Mouse (Mus musculus) heart, postnatal 0 days (tissue): Measurements from ENCODE around the gene Dnmbp.

Experiments used
- CTCF ChIP-seq: IDR thresholded peaks from 2 replicates; pipeline ENCODE4 v1.5.1; 2016; ENCODE audit warnings: antibody characterized with exemption, control low read depth, low read depth
- EP300 ChIP-seq: IDR thresholded peaks from 2 replicates; pipeline ENCODE4 v1.6.1; 2016; ENCODE audit warnings: antibody characterized with exemption, low read depth

- TF ChIP-seq CTCF (no peak), EP300 (no peak)
Observed at GRCm38 (mm10) chr19:43826855-43827254, 113.1 kb downstream of the Dnmbp start.
